ENCODE assay signal across 8 mouse cellular contexts in the genomic region with DNA sequence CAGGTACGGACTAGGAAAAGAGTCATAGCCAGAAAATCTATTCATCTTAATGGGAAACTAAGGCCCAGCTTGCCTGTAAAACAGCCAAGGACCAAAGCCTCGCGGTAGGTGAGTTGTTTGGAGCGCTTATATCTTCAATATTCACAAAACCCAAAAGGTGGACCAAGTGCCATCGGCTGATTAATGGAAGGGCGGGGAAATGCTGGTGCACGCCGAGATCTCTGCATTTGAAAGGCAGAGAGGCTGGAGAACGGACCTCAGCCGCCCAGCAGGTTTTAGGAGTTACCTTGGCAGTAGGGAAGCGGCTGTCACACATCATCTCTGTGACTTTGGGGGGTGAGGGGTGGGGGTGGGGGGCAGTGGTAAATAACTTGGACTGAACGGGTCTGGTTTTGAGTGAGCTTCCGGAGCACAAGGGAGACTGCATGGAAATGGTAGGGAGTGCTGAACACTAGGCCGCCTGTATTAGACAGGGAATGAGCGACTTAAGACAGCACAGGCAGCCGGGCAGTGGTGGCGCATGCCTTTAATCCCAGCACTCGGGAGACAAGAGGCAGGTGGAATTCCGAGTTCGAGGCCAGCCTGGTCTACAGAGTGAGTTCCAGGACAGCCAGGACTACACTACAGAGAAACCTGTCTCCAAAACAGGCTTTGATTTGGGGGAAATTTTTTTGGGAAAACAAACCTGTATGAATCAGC. TPM values are rescaled to one million over a fixed set of nuclear protein-coding genes. Genes with fewer than 3 reads are reported as not detected.
DNase-seq lines count a peak whose midpoint lies in the region; ATAC-seq and TF ChIP-seq lines count a peak whose summit lies in the region.

No protein-coding gene starts in this region.

- whole genome bisulfite sequencing in cerebellum, adult 2 months: 6% methylated on average over 20 of the region's 20 CpGs
- WGBS in limb, embryonic 14.5 days: 4% methylated on average over 20 of the region's 20 CpGs
- 4% methylated on average over 20 of the region's 20 CpGs for whole genome bisulfite sequencing in stomach, postnatal 0 days

- no peak for DNase-seq in cerebellum, adult 2 months
- no peak for DNase-seq in cerebellum, adult 11 months
- DNase-seq in thymus, postnatal 4 days: peak; percentile 35
- no peak for DNase-seq in thymus, postnatal 0 days (ENCODE audit: low spot score)
- DNase-seq in limb, embryonic 14.5 days (ENCODE audit: low spot score): no peak
- DNase-seq in stomach, postnatal 0 days (ENCODE audit: low spot score): no peak
- no peak for DNase-seq in left cerebral cortex, postnatal 25 days (ENCODE audit: low spot score in 2 of 2)

- H3K9ac ChIP-seq in limb, embryonic 14.5 days (ENCODE audit: low read depth, low read length, severe bottlenecking): peak overlapping the region; percentile 71
- H3K9ac ChIP-seq in stomach, postnatal 0 days (ENCODE audit: low read length): peak overlapping the region; percentile 81

- intact Hi-C loops in left cerebral cortex, postnatal 25 days (cut with DNase I): loop anchor here (1.0 to 2.0 kb wide), 3 partner anchors 20 to 50 kb away; partner anchors contain the start of genes Orai2 and Polr2j

- no peaks in the 10 kb centered on the region for H3K9me3 ChIP-seq in limb, embryonic 14.5 days (ENCODE audit: control insufficient read depth, low read length)
- H3K9me3 ChIP-seq in stomach, postnatal 0 days (ENCODE audit: control insufficient read depth, low read length): no peaks in the 10 kb centered on the region

- TF ChIP-seq POLR2A in cerebellum, adult 2 months (IDR thresholded peaks at IDR 0.05; ENCODE audit: borderline replicate concordance, insufficient read depth, low read length): no peak
- no peak for TF ChIP-seq POLR2A in limb, embryonic 14.5 days (IDR thresholded peaks at IDR 0.05; ENCODE audit: borderline replicate concordance, extremely low read depth, insufficient read depth, insufficient read length)

- H3K4me2 ChIP-seq in limb, embryonic 14.5 days (replicated peaks; ENCODE audit: low read depth, low read length, severe bottlenecking): peak overlapping the region; percentile 77
- peak overlapping the region; percentile 78 for H3K4me2 ChIP-seq in stomach, postnatal 0 days (replicated peaks; ENCODE audit: low read depth)

- H3K27me3 ChIP-seq in cerebellum, adult 2 months (ENCODE audit: control insufficient read depth, insufficient read depth, low read length): no peaks in the 10 kb centered on the region
- H3K27me3 ChIP-seq in limb, embryonic 14.5 days (ENCODE audit: control insufficient read depth, insufficient read depth, low read length): no peaks in the 10 kb centered on the region
- no peaks in the 10 kb centered on the region for H3K27me3 ChIP-seq in stomach, postnatal 0 days (ENCODE audit: control insufficient read depth, insufficient read depth, low read length)

- H3K36me3 ChIP-seq in limb, embryonic 14.5 days (ENCODE audit: control insufficient read depth, insufficient read depth, low read length): peaks cover 42% of the 10 kb centered on the region
- H3K36me3 ChIP-seq in stomach, postnatal 0 days (ENCODE audit: control insufficient read depth, insufficient read depth, low read length): peaks cover 16% of the 10 kb centered on the region

- H3K27ac ChIP-seq in cerebellum, adult 2 months (ENCODE audit: insufficient read depth, low read length): peak overlapping the region; percentile 14; the same call in 1 of the 2 replicates
- H3K27ac ChIP-seq in limb, embryonic 14.5 days (replicated peaks; ENCODE audit: low read depth, low read length): 0 out of 2 replicates have a peak overlapping the region, but pooled peaks have one; percentile 2
- H3K27ac ChIP-seq in stomach, postnatal 0 days (replicated peaks): peak overlapping the region; percentile 76

- no peak for TF ChIP-seq CTCF in cerebellum, adult 2 months (IDR thresholded peaks at IDR 0.05; ENCODE audit: borderline replicate concordance, insufficient read depth, low read depth, low read length)
- no peak for TF ChIP-seq CTCF in stomach, postnatal 0 days (IDR thresholded peaks at IDR 0.05; ENCODE audit: low read depth)

- TF ChIP-seq EP300 in stomach, postnatal 0 days (optimal IDR thresholded peaks at IDR 0.05): no peak

- H3K4me3 ChIP-seq in cerebellum, adult 2 months (replicated peaks; ENCODE audit: insufficient read depth, low read depth, low read length): peak overlapping the region; percentile 97
- peak overlapping the region; percentile 64 for H3K4me3 ChIP-seq in limb, embryonic 14.5 days (replicated peaks; ENCODE audit: low read length)
- H3K4me3 ChIP-seq in stomach, postnatal 0 days (ENCODE audit: low read depth, low read length): peak overlapping the region; percentile 71

- ATAC-seq in limb, embryonic 14.5 days (ENCODE audit: low FRiP score, low read depth): peak; percentile 9
- ATAC-seq in stomach, postnatal 0 days (ENCODE audit: low FRiP score, low TSS enrichment): peak; percentile 32
- ATAC-seq in cerebellum, adult (ENCODE audit: insufficient number of reproducible peaks, low FRiP score, low TSS enrichment): no peak

- peaks cover 12% of the 10 kb centered on the region for H3K4me1 ChIP-seq in cerebellum, adult 2 months (ENCODE audit: control insufficient read depth, insufficient read depth, low read length)
- peaks cover 13% of the 10 kb centered on the region for H3K4me1 ChIP-seq in limb, embryonic 14.5 days (ENCODE audit: control insufficient read depth, insufficient read depth, low read length)
- H3K4me1 ChIP-seq in stomach, postnatal 0 days (replicated peaks; ENCODE audit: control insufficient read depth, insufficient read depth): 0 out of 2 replicates have a peak, but pooled peaks cover 3% of the 10 kb centered on the region

RNA-seq across cellular contexts. Expression of gene Alkbh4, which starts 0.5 kb away (rescaled TPM):
- polyA plus RNA-seq in cerebellum, adult 2 months (2012; rRNA removed): 15.7 and 17.2 TPM in 2 replicates
- polyA plus RNA-seq in thymus, postnatal 0 days (2015; fragmentation: Nextera tagmentation; extraction: Ambion mirVana): 38.0 and 38.5 TPM in 2 replicates
- 20.0 and 28.9 TPM in 2 replicates for polyA plus RNA-seq in limb, embryonic 14.5 days (2012; rRNA removed)
- polyA plus RNA-seq in limb, embryonic 14.5 days (2014; fragmentation: Nextera tagmentation; extraction: Ambion mirVana): 15.0 and 16.1 TPM in 2 replicates
- 9.4 and 10.3 TPM in 2 replicates for polyA plus RNA-seq in stomach, postnatal 0 days (2015; fragmentation: Nextera tagmentation; extraction: Ambion mirVana)
- total RNA-seq in left cerebral cortex, postnatal 25 days (2021): 1 to 10 TPM; 8.1 to 9.4 TPM

RNA-seq across cellular contexts. Expression of gene Lrwd1, which starts 0.6 kb away (rescaled TPM):
- polyA plus RNA-seq in cerebellum, adult 2 months (2012; rRNA removed): 21.5 and 23.7 TPM in 2 replicates
- polyA plus RNA-seq in thymus, postnatal 0 days (2015; fragmentation: Nextera tagmentation; extraction: Ambion mirVana): 66.5 and 67.6 TPM in 2 replicates
- polyA plus RNA-seq in limb, embryonic 14.5 days (2012; rRNA removed): 59.4 and 71.7 TPM in 2 replicates
- 31.1 and 33.6 TPM in 2 replicates for polyA plus RNA-seq in limb, embryonic 14.5 days (2014; fragmentation: Nextera tagmentation; extraction: Ambion mirVana)
- 8.5 and 9.2 TPM in 2 replicates for polyA plus RNA-seq in stomach, postnatal 0 days (2015; fragmentation: Nextera tagmentation; extraction: Ambion mirVana)
- 10 to 100 TPM; 13.3 TPM for total RNA-seq in left cerebral cortex, postnatal 25 days (2021)

RNA-seq across cellular contexts. Expression of gene Polr2j, which starts 20.0 kb away (rescaled TPM):
- polyA plus RNA-seq in cerebellum, adult 2 months (2012; rRNA removed): 121 and 123 TPM in 2 replicates
- 312 and 321 TPM in 2 replicates for polyA plus RNA-seq in thymus, postnatal 0 days (2015; fragmentation: Nextera tagmentation; extraction: Ambion mirVana)
- 148 and 156 TPM in 2 replicates for polyA plus RNA-seq in limb, embryonic 14.5 days (2012; rRNA removed)
- 245 and 251 TPM in 2 replicates for polyA plus RNA-seq in limb, embryonic 14.5 days (2014; fragmentation: Nextera tagmentation; extraction: Ambion mirVana)
- polyA plus RNA-seq in stomach, postnatal 0 days (2015; fragmentation: Nextera tagmentation; extraction: Ambion mirVana): 171 TPM in 2 replicates
- total RNA-seq in left cerebral cortex, postnatal 25 days (2021): 10 to 100 TPM; 71.5 to 83.9 TPM

RNA-seq across cellular contexts. Expression of gene Orai2, which starts 34.1 kb away (rescaled TPM):
- polyA plus RNA-seq in cerebellum, adult 2 months (2012; rRNA removed): 64.9 and 66.9 TPM in 2 replicates
- polyA plus RNA-seq in thymus, postnatal 0 days (2015; fragmentation: Nextera tagmentation; extraction: Ambion mirVana): 54.7 and 67.8 TPM in 2 replicates
- 13.7 and 18.4 TPM in 2 replicates for polyA plus RNA-seq in limb, embryonic 14.5 days (2012; rRNA removed)
- 9.0 and 10.2 TPM in 2 replicates for polyA plus RNA-seq in limb, embryonic 14.5 days (2014; fragmentation: Nextera tagmentation; extraction: Ambion mirVana)
- polyA plus RNA-seq in stomach, postnatal 0 days (2015; fragmentation: Nextera tagmentation; extraction: Ambion mirVana): 6.7 and 7.2 TPM in 2 replicates
- 10 to 100 TPM; 57.1 to 60.1 TPM for total RNA-seq in left cerebral cortex, postnatal 25 days (2021)

RNA-seq across cellular contexts. Expression of gene Rasa4, which starts 52.7 kb away (rescaled TPM):
- polyA plus RNA-seq in cerebellum, adult 2 months (2012; rRNA removed): 32.7 and 32.9 TPM in 2 replicates
- polyA plus RNA-seq in thymus, postnatal 0 days (2015; fragmentation: Nextera tagmentation; extraction: Ambion mirVana): 11.2 and 13.3 TPM in 2 replicates
- polyA plus RNA-seq in limb, embryonic 14.5 days (2012; rRNA removed): 29.4 and 35.0 TPM in 2 replicates
- 14.1 and 17.1 TPM in 2 replicates for polyA plus RNA-seq in limb, embryonic 14.5 days (2014; fragmentation: Nextera tagmentation; extraction: Ambion mirVana)
- 4.0 and 4.7 TPM in 2 replicates for polyA plus RNA-seq in stomach, postnatal 0 days (2015; fragmentation: Nextera tagmentation; extraction: Ambion mirVana)
- 1 to 10 TPM; 3.5 to 5.0 TPM for total RNA-seq in left cerebral cortex, postnatal 25 days (2021)

Comparison
In these comparisons a context has a peak if more than half of its experiments do, and no peak if none do; other contexts are left out.
1. H3K27ac ChIP-seq: peak in every context shown above with its lines; median percentile 76 in stomach, postnatal 0 days; 14 in cerebellum, adult 2 months; 2 in limb, embryonic 14.5 days.